Mouse (Mus musculus): ENCODE measurements around the gene Efemp2. TPM values are rescaled to one million over a fixed set of nuclear protein-coding genes. Genes with fewer than 3 reads are reported as not detected.
A peak's percentile ranks its signal among the peaks of the same experiment; 100 is the strongest.

Gene Efemp2
- polyA plus RNA-seq, 1 experiment, result 37.5 TPM

GRCm38 (mm10) chr19:5529325-5530137 lies 55.8 kb downstream of the Efemp2 start:
- WGBS, result 7% methylated on average over 20 of the region's 20 CpGs

GRCm38 (mm10) chr19:5530138-5530524 lies 56.4 kb downstream of the Efemp2 start:
- no peak for DNase-seq (ENCODE audit: low read depth, low spot score)
- WGBS, result 33% methylated on average over 7 of the region's 7 CpGs

More at GRCm38 (mm10) chr19:5529325-5530137, 55.8 kb downstream of the Efemp2 start:
- DNase-seq (ENCODE audit: low read depth, low spot score), result peak; percentile 96

Other genes with a start within 250 kb of the Efemp2 start
- gene Pacs1, start 200.8 kb upstream of the Efemp2 start, polyA plus RNA-seq (2012; rRNA removed), result 6.7 and 7.3 TPM in 2 replicates
- 71.5 and 85.8 TPM in 2 replicates for gene Sf3b2, start 178.5 kb upstream of the Efemp2 start, polyA plus RNA-seq (2012; rRNA removed)
- gene Gal3st3, start 175.6 kb upstream of the Efemp2 start, polyA plus RNA-seq (2012; rRNA removed), result 0.05 and 0.16 TPM in 2 replicates
- not detected in 2 replicates for gene Catsper1, start 138.2 kb upstream of the Efemp2 start, polyA plus RNA-seq (2012; rRNA removed)
- gene Cst6, start 124.4 kb upstream of the Efemp2 start, polyA plus RNA-seq (2012; rRNA removed), result 287 and 392 TPM in 2 replicates
- gene Eif1ad, start 107.2 kb upstream of the Efemp2 start, polyA plus RNA-seq (2012; rRNA removed), result 26.9 and 35.5 TPM in 2 replicates
- gene Banf1, start 106.8 kb upstream of the Efemp2 start, polyA plus RNA-seq (2012; rRNA removed), result 196 and 232 TPM in 2 replicates
- gene Sart1, start 85.3 kb upstream of the Efemp2 start, polyA plus RNA-seq (2012; rRNA removed), result 23.3 and 25.3 TPM in 2 replicates
- gene Tsga10ip, start 71.4 kb upstream of the Efemp2 start, polyA plus RNA-seq (2012; rRNA removed), result 0.45 and 1.2 TPM in 2 replicates
- gene Drap1, start 49.0 kb upstream of the Efemp2 start, polyA plus RNA-seq (2012; rRNA removed), result 98.0 and 108 TPM in 2 replicates
- 51.9 and 55.5 TPM in 2 replicates for gene AI837181, start 48.8 kb upstream of the Efemp2 start, polyA plus RNA-seq (2012; rRNA removed)
- 0.12 and 0.60 TPM in 2 replicates for gene Fosl1, start 26.4 kb upstream of the Efemp2 start, polyA plus RNA-seq (2012; rRNA removed)
- 2.1 and 2.4 TPM in 2 replicates for gene Ccdc85b, start 16.1 kb upstream of the Efemp2 start, polyA plus RNA-seq (2012; rRNA removed)
- 140 and 162 TPM in 2 replicates for gene Fibp, start 13.3 kb upstream of the Efemp2 start, polyA plus RNA-seq (2012; rRNA removed)
- 12.4 and 14.9 TPM in 2 replicates for gene Ctsw, start 5.4 kb upstream of the Efemp2 start, polyA plus RNA-seq (2012; rRNA removed)
- 23.6 and 29.1 TPM in 2 replicates for gene Mus81, start 14.4 kb downstream of the Efemp2 start, polyA plus RNA-seq (2012; rRNA removed)
- gene Cfl1, start 16.5 kb downstream of the Efemp2 start, polyA plus RNA-seq (2012; rRNA removed), result 697 and 725 TPM in 2 replicates
- 0.14 and 0.15 TPM in 2 replicates for gene 1700020D05Rik, start 29.8 kb downstream of the Efemp2 start, polyA plus RNA-seq (2012; rRNA removed)
- gene Snx32, start 36.6 kb downstream of the Efemp2 start, polyA plus RNA-seq (2012; rRNA removed), result 3.2 and 3.7 TPM in 2 replicates
- 26.6 and 45.5 TPM in 2 replicates for gene Ovol1, start 86.7 kb downstream of the Efemp2 start, polyA plus RNA-seq (2012; rRNA removed)
- gene Ap5b1, start 94.1 kb downstream of the Efemp2 start, polyA plus RNA-seq (2012; rRNA removed), result 11.9 and 19.5 TPM in 2 replicates
- 45.1 and 47.1 TPM in 2 replicates for gene Rnaseh2c, start 127.9 kb downstream of the Efemp2 start, polyA plus RNA-seq (2012; rRNA removed)
- gene Kat5, start 136.3 kb downstream of the Efemp2 start, polyA plus RNA-seq (2012; rRNA removed), result 43.6 and 54.2 TPM in 2 replicates
- 46.7 and 47.6 TPM in 2 replicates for gene Rela, start 163.5 kb downstream of the Efemp2 start, polyA plus RNA-seq (2012; rRNA removed)
- 34.3 and 39.7 TPM in 2 replicates for gene Sipa1, start 189.8 kb downstream of the Efemp2 start, polyA plus RNA-seq (2012; rRNA removed)
- gene Map3k11, start 214.8 kb downstream of the Efemp2 start, polyA plus RNA-seq (2012; rRNA removed), result 71.1 and 90.9 TPM in 2 replicates
- gene Pcnx3, start 215.0 kb downstream of the Efemp2 start, polyA plus RNA-seq (2012; rRNA removed), result 71.8 and 89.0 TPM in 2 replicates
- gene Kcnk7, start 230.4 kb downstream of the Efemp2 start, polyA plus RNA-seq (2012; rRNA removed), result 0.18 TPM in 1 of 2 replicates, not detected in the other